ENCODE assay signal across 8 mouse cellular contexts in the genomic region with DNA sequence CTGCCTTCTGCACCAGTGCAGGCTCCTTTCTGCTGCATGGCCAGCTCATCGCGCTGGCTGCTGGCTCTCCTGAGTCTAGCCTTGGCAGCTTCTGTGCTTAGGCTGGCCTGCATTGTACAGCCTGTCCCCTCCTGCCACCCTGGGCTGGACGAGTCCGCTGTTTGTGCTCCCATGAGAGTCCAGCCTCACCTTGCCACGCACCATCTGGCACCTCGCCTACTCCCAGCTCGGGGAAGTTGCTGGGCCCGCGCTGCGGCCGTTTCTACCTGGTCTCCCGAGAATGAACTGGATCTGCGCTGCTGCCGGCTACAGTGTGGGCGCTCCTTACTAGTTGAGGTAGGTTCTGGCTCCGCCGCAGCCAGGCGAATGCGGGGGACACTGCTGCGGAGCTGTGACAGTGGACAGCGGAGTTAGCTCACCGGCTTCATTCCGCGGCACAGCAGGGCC. TPM values are rescaled to one million over a fixed set of nuclear protein-coding genes. Genes with fewer than 3 reads are reported as not detected.
DNase-seq lines count a peak whose midpoint lies in the region; ATAC-seq and TF ChIP-seq lines count a peak whose summit lies in the region.

No protein-coding gene starts in this region.

- no peaks in the 10 kb centered on the region; the same call in 1 of the 2 replicates for H3K27me3 ChIP-seq in forebrain, embryonic 16.5 days (replicated peaks; ENCODE audit: control insufficient read depth, insufficient read depth, low read length)
- H3K27me3 ChIP-seq in kidney, postnatal 0 days (ENCODE audit: insufficient read depth, low read length) = no peaks in the 10 kb centered on the region

- 2% methylated on average over 24 of the region's 24 CpGs for WGBS in forebrain, embryonic 16.5 days
- WGBS in kidney, postnatal 0 days = under 1% methylated on average over 24 of the region's 24 CpGs

- no peak for ATAC-seq in forebrain, embryonic 16.5 days
- ATAC-seq in kidney, postnatal 0 days (replicated peaks; ENCODE audit: low FRiP score, low read depth) = peak; percentile 44

- peak; percentile 36 for DNase-seq in gastrocnemius, postnatal 10 days
- no peak for DNase-seq in gastrocnemius, postnatal 4 days (ENCODE audit: low spot score in 2 of 2)
- DNase-seq in cerebellum, adult 11-12 months = peak; percentile 78
- DNase-seq in kidney, postnatal 0 days (ENCODE audit: low spot score) = no peak
- peak; percentile 38 for DNase-seq in lung, postnatal 14 days
- peak; percentile 55 for DNase-seq in testis, postnatal 10 days (ENCODE audit: low spot score)
- no peak for DNase-seq in gastrocnemius, postnatal 25 days

- no peaks in the 10 kb centered on the region for H3K9me3 ChIP-seq in forebrain, embryonic 16.5 days (ENCODE audit: control insufficient read depth, low read length)
- H3K9me3 ChIP-seq in kidney, postnatal 0 days (replicated peaks; ENCODE audit: low read length) = no peaks in the 10 kb centered on the region

- H3K4me1 ChIP-seq in forebrain, embryonic 16.5 days (replicated peaks; ENCODE audit: control insufficient read depth, insufficient read depth, low read length) = peaks cover 16% of the 10 kb centered on the region
- peaks cover 6% of the 10 kb centered on the region; the same call in 1 of the 2 replicates for H3K4me1 ChIP-seq in kidney, postnatal 0 days (replicated peaks; ENCODE audit: insufficient read depth, low read length)

- H3K4me2 ChIP-seq in forebrain, embryonic 16.5 days (ENCODE audit: low read length) = peak overlapping the region; percentile 73
- peak overlapping the region; percentile 75 for H3K4me2 ChIP-seq in kidney, postnatal 0 days (ENCODE audit: low read length)

- no peak overlapping the region for H3K27ac ChIP-seq in forebrain, embryonic 16.5 days (ENCODE audit: low read length)
- peak overlapping the region; percentile 10; the same call in 1 of the 2 replicates for H3K27ac ChIP-seq in kidney, postnatal 0 days

- H3K36me3 ChIP-seq in forebrain, embryonic 16.5 days (ENCODE audit: control insufficient read depth, insufficient read depth) = no peaks in the 10 kb centered on the region
- H3K36me3 ChIP-seq in kidney, postnatal 0 days (ENCODE audit: insufficient read depth, low read length) = no peaks in the 10 kb centered on the region

- peak overlapping the region; percentile 42 for H3K4me3 ChIP-seq in forebrain, embryonic 16.5 days (replicated peaks; ENCODE audit: low read length)
- peak overlapping the region; percentile 31 for H3K4me3 ChIP-seq in kidney, postnatal 0 days (replicated peaks; ENCODE audit: low read depth, low read length)

- TF ChIP-seq CTCF in kidney, postnatal 0 days (IDR thresholded peaks at IDR 0.05; ENCODE audit: low read depth) = no peak

- peak overlapping the region; percentile 64 for H3K9ac ChIP-seq in forebrain, embryonic 16.5 days (replicated peaks; ENCODE audit: low read depth, low read length)
- peak overlapping the region; percentile 54 for H3K9ac ChIP-seq in kidney, postnatal 0 days (ENCODE audit: low read depth, low read length)

RNA-seq across cellular contexts. Expression of a gene that starts 12.4 kb away (rescaled TPM):
- 1 to 10 TPM; 3.6 to 5.1 TPM for total RNA-seq in gastrocnemius, postnatal 10 days (2021)
- 1 to 10 TPM; 4.6 to 6.9 TPM for total RNA-seq in gastrocnemius, postnatal 4 days (2021)
- polyA plus RNA-seq in forebrain, embryonic 16.5 days (2015; fragmentation: Nextera tagmentation; extraction: Ambion mirVana) = 8.2 and 9.6 TPM in 2 replicates
- 5.5 and 6.8 TPM in 2 replicates for polyA plus RNA-seq in kidney, postnatal 0 days (2015; fragmentation: Nextera tagmentation; extraction: Ambion mirVana)
- total RNA-seq in gastrocnemius, postnatal 25 days (2021) = 1 to 10 TPM; 2.9 to 3.0 TPM

RNA-seq across cellular contexts. Expression of a gene that starts 18.1 kb away (rescaled TPM):
- 10 to 100 TPM; 23.0 to 28.7 TPM for total RNA-seq in gastrocnemius, postnatal 10 days (2021)
- 10 to 100 TPM; 32.3 to 36.0 TPM for total RNA-seq in gastrocnemius, postnatal 4 days (2021)
- polyA plus RNA-seq in forebrain, embryonic 16.5 days (2015; fragmentation: Nextera tagmentation; extraction: Ambion mirVana) = 10.5 and 10.6 TPM in 2 replicates
- 21.2 and 22.2 TPM in 2 replicates for polyA plus RNA-seq in kidney, postnatal 0 days (2015; fragmentation: Nextera tagmentation; extraction: Ambion mirVana)
- 10 to 100 TPM; 27.0 to 28.4 TPM for total RNA-seq in gastrocnemius, postnatal 25 days (2021)

RNA-seq across cellular contexts. Expression of a gene that starts 23.5 kb away (rescaled TPM):
- 1 to 10 TPM; 1.7 to 2.7 TPM for total RNA-seq in gastrocnemius, postnatal 10 days (2021)
- total RNA-seq in gastrocnemius, postnatal 4 days (2021) = 1 to 10 TPM; 2.8 to 3.3 TPM
- 4.2 and 5.1 TPM in 2 replicates for polyA plus RNA-seq in forebrain, embryonic 16.5 days (2015; fragmentation: Nextera tagmentation; extraction: Ambion mirVana)
- polyA plus RNA-seq in kidney, postnatal 0 days (2015; fragmentation: Nextera tagmentation; extraction: Ambion mirVana) = 4.8 and 5.6 TPM in 2 replicates
- total RNA-seq in gastrocnemius, postnatal 25 days (2021) = 1 to 10 TPM; 1.5 TPM

RNA-seq across cellular contexts. Expression of a gene that starts 29.9 kb away (rescaled TPM):
- total RNA-seq in gastrocnemius, postnatal 10 days (2021) = 1 to 10 TPM; 2.9 to 3.7 TPM
- 1 to 10 TPM; 4.7 to 5.5 TPM for total RNA-seq in gastrocnemius, postnatal 4 days (2021)
- polyA plus RNA-seq in forebrain, embryonic 16.5 days (2015; fragmentation: Nextera tagmentation; extraction: Ambion mirVana) = 5.3 and 6.3 TPM in 2 replicates
- polyA plus RNA-seq in kidney, postnatal 0 days (2015; fragmentation: Nextera tagmentation; extraction: Ambion mirVana) = 6.5 and 7.4 TPM in 2 replicates
- total RNA-seq in gastrocnemius, postnatal 25 days (2021) = 1 to 10 TPM; 1.7 to 1.8 TPM

RNA-seq across cellular contexts. Expression of a gene that starts 43.1 kb away (rescaled TPM):
- total RNA-seq in gastrocnemius, postnatal 10 days (2021) = 1 to 10 TPM; 2.8 to 4.3 TPM
- 1 to 10 TPM; 4.6 to 5.0 TPM for total RNA-seq in gastrocnemius, postnatal 4 days (2021)
- polyA plus RNA-seq in forebrain, embryonic 16.5 days (2015; fragmentation: Nextera tagmentation; extraction: Ambion mirVana) = 5.2 and 5.9 TPM in 2 replicates
- polyA plus RNA-seq in kidney, postnatal 0 days (2015; fragmentation: Nextera tagmentation; extraction: Ambion mirVana) = 5.6 and 6.7 TPM in 2 replicates
- total RNA-seq in gastrocnemius, postnatal 25 days (2021) = 1 to 10 TPM; 1.7 TPM

Comparison
In these comparisons a context has a peak if more than half of its experiments do, and no peak if none do; other contexts are left out.
1. DNase-seq: peak in gastrocnemius, postnatal 10 days (single experiment), cerebellum, adult 11-12 months (single experiment), lung, postnatal 14 days (single experiment) and testis, postnatal 10 days (single experiment); none in gastrocnemius, postnatal 4 days (0 of 2), kidney, postnatal 0 days (single experiment) and gastrocnemius, postnatal 25 days (single experiment).